Mouse (Mus musculus) liver, embryonic 11.5 days (tissue): ENCODE data around the gene Igf1. TPM values are rescaled to one million over a fixed set of nuclear protein-coding genes. Genes with fewer than 3 reads are reported as not detected.
A peak's percentile ranks its signal among the peaks of the same experiment; 100 is the strongest.

Source experiments
- ATAC-seq: fragments of 200-750 bp; cut with Nextera tagmentation; replicated peaks from 2 replicates; pipeline ENCODE4 v1.8.0; 2017; ENCODE audit warnings: moderate number of reproducible peaks, mild to moderate bottlenecking, moderate TSS enrichment, moderate library complexity; ENCODE audit not compliant: low FRiP score
- DNase-seq: peaks from one replicate; pipeline ENCODE4 v3.0.0-alpha.2; 2017; ENCODE audit warnings: low spot score
- H3K27ac ChIP-seq: fragments of 300-500 bp; sonication (generic); 2 replicates; pipeline ENCODE4 v1.5.1; 2014; ENCODE audit warnings: mild to moderate bottlenecking, low read depth, low read length, control low read depth
- H3K27me3 ChIP-seq: fragments of 300-500 bp; sonication (generic); replicated peaks from 2 replicates; pipeline ENCODE4 v1.6.1; 2014; ENCODE audit warnings: low read length, mixed read lengths; ENCODE audit not compliant: control insufficient read depth, insufficient read depth
- H3K36me3 ChIP-seq: fragments of 300-500 bp; sonication (generic); 2 replicates; pipeline ENCODE4 v1.6.1; 2014; ENCODE audit warnings: mild to moderate bottlenecking, low read length, moderate library complexity, mixed read lengths; ENCODE audit not compliant: control insufficient read depth, insufficient read depth
- H3K4me1 ChIP-seq: fragments of 300-500 bp; sonication (generic); replicated peaks from 2 replicates; pipeline ENCODE4 v1.6.1; 2014; ENCODE audit warnings: low read length, mixed read lengths; ENCODE audit not compliant: control insufficient read depth, insufficient read depth
- H3K4me2 ChIP-seq: fragments of 300-500 bp; sonication (generic); 2 replicates; pipeline ENCODE4 v1.6.1; 2014; ENCODE audit warnings: mild to moderate bottlenecking, control low read depth, moderate library complexity
- H3K4me3 ChIP-seq: fragments of 300-500 bp; sonication (generic); 2 replicates; pipeline ENCODE4 v1.5.1; 2014; ENCODE audit warnings: low read depth, low read length, control low read depth
- H3K9ac ChIP-seq: fragments of 300-500 bp; sonication (generic); 2 replicates; pipeline ENCODE4 v1.6.1; 2014; ENCODE audit warnings: low read depth, low read length, control low read depth
- H3K9me3 ChIP-seq: fragments of 300-500 bp; sonication (generic); 2 replicates; pipeline ENCODE4 v1.6.1; 2016; ENCODE audit warnings: low read length, inconsistent platforms, mixed read lengths; ENCODE audit not compliant: control insufficient read depth
- WGBS: fragments of 180-500 bp; shearing (Covaris S2); extraction: QIAGEN DNeasy Blood & Tissue Kit; methylation state at CpG from one replicate; pipeline ENCODE4 v1.1.7; 2014; 5-methylcytosine and 5-hydroxymethylcytosine counted together
- polyA plus RNA-seq: library from polyadenylated mRNA; unstranded; fragments of >200 nt; fragmentation: Nextera tagmentation; extraction: Ambion mirVana; gene quantifications from 2 replicates; pipeline ENCODE4 v1.2.1, GENCODE M21; 2014

Gene Igf1
- 21.8 and 22.6 TPM in 2 replicates for polyA plus RNA-seq

- Histone ChIP-seq H3K4me2 (peak within 1 kb of the TSS; percentile 66), H3K36me3 (no peaks in the 10 kb centered on the region), H3K4me1 (peaks cover 9% of the 10 kb centered on the region), H3K27ac (peak within 1 kb of the TSS; percentile 50; the same call in 1 of the 2 replicates), H3K27me3 (peaks cover 14% of the 10 kb centered on the region), H3K4me3 (peak within 1 kb of the TSS; percentile 45; the same call in 1 of the 2 replicates), H3K9me3 (no peaks in the 10 kb centered on the region), H3K9ac (no peak within 1 kb of the TSS)
- 17% methylated on average over 5 of the region's 5 CpGs for WGBS
- DNase-seq: no peak
- 0 out of 2 replicates have a peak, but pooled peaks have one; percentile 39 for ATAC-seq
Observed at GRCm38 (mm10) chr10:87858013-87858806, at the start of gene Igf1. TSS of gene Igf1 (plus strand) at chr10:87858265.

DNA sequence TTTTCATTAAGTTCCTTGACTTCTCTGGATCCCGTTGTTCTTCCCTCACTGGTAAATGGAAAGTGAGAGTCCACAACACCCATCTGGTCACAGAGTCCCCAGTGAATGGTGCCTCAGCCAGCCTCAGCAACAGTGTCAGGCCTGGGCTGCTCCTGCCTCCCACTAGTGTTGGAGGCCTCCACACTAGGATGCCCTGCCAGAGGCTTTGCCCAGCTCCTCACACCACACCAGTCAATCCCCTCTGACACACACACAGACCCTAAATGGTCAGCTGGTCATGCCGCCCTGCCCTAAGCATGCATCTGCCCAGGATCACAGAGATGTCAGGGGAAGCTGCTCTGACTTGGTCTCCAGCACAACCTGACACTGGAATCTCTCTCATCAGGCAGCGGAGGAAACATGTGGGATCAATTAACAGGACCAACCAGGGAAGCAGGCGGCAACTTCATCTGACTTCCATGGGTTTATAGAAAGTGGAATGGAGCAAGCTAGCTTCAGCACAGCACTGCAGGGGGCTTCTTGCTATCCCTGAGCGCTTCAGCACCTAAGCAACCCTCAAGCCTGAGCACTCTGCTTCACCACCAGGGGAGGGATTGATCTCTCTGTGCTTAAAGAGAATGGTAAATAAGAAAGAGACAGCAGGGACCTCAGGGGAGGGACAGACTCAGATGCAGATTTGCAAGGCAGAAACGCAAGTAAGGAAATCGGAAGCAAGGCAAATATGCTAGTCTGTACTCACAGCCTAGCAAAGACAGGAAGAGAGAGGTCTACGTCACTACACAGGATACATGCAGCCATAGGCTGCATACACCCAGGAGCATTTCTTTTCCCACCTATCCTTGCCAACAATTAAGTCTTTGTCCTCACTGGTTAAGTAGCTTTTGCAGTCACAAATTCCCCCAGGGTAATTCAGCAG, 45.6 kb upstream of the Igf1 start:
- H3K4me2 ChIP-seq: no peak overlapping the region

DNA sequence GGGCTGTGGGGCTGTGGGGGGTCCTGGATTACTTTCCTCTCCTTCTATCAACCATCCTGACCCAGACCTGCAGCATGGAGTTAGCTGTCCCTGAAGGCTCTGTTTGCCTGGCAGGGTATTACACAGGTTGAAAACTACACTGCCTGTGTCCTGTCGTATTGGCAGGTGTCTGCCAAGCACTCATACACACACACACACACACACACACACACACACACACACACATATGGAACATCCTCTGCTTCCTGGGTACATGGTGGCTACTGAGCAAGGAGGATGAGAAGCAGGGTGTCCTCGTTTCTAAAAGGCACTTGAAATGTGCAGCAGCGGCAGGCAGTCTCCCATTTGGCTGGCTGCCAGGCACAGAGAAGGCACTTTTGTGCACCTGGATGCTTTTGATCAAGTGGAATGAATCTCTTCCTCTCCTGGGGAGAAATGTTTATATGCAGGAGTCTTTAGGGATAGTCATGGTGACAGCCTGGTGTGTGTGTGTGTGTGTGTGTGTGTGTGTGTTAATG, 44.9 kb upstream of the Igf1 start:
- ATAC-seq (no peak), DNase-seq (no peak)
- Histone ChIP-seq H3K9ac (no peak overlapping the region), H3K4me2 (no peak overlapping the region), H3K4me3 (no peak overlapping the region), H3K36me3 (no peaks in the 10 kb centered on the region), H3K9me3 (no peaks in the 10 kb centered on the region), H3K27ac (no peak overlapping the region), H3K27me3 (no peaks in the 10 kb centered on the region), H3K4me1 (no peaks in the 10 kb centered on the region)
- 23% methylated on average over 3 of the region's 3 CpGs for WGBS

More for the DNA sequence above, 45.6 kb upstream of the Igf1 start:
- Histone ChIP-seq H3K9ac (no peak overlapping the region), H3K36me3 (no peaks in the 10 kb centered on the region), H3K4me3 (no peak overlapping the region), H3K9me3 (no peaks in the 10 kb centered on the region), H3K4me1 (no peaks in the 10 kb centered on the region), H3K27ac (no peak overlapping the region), H3K27me3 (no peaks in the 10 kb centered on the region)
- WGBS: 31% methylated on average over 8 of the region's 8 CpGs
- no peak for DNase-seq
- no peak for ATAC-seq

GRCm38 (mm10) chr10:87816861-87817260, 41.2 kb upstream of the Igf1 start:
- DNase-seq (no peak), ATAC-seq (no peak)
- Histone ChIP-seq H3K36me3 (no peaks in the 10 kb centered on the region), H3K9me3 (no peaks in the 10 kb centered on the region), H3K27me3 (no peaks in the 10 kb centered on the region), H3K4me3 (no peak overlapping the region), H3K4me2 (no peak overlapping the region), H3K9ac (no peak overlapping the region), H3K27ac (no peak overlapping the region), H3K4me1 (no peaks in the 10 kb centered on the region)
- 88% methylated on average over 4 of the region's 4 CpGs for WGBS

- DNase-seq: no peak
- H3K4me2 ChIP-seq: no peak overlapping the region
- no peaks in the 10 kb centered on the region for H3K36me3 ChIP-seq
- no peaks in the 10 kb centered on the region for H3K27me3 ChIP-seq
- WGBS: 77% methylated on average over 7 of the region's 7 CpGs
- ATAC-seq: no peak
- H3K9me3 ChIP-seq: no peaks in the 10 kb centered on the region
- H3K9ac ChIP-seq: no peak overlapping the region
- no peak overlapping the region for H3K27ac ChIP-seq
- H3K4me1 ChIP-seq: no peaks in the 10 kb centered on the region
- H3K4me3 ChIP-seq: no peak overlapping the region
Observed at GRCm38 (mm10) chr10:87817786-87818185, 40.3 kb upstream of the Igf1 start.

DNA sequence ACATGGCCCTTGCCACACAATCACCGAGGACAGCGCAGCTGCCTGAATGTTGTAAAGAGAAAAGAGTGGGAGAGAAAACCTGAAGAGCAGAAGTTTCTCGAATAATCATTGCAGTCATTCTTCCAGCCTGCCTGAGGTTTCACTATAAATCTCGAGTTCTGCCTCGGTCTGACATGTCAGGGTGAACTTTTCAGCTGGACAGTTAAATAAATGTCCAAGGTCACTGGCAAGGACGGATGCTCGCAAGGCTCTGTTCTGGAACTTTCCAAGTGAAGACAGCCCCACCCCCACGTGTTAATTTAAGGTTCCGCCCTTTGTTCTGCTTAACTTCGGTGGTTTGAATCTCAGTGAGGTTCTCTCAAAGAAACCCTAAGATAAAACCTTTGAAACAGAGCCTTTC, 36.2 kb upstream of the Igf1 start:
- no peaks in the 10 kb centered on the region for H3K4me1 ChIP-seq
- no peaks in the 10 kb centered on the region for H3K36me3 ChIP-seq
- no peak overlapping the region for H3K27ac ChIP-seq
- 73% methylated on average over 10 of the region's 10 CpGs for WGBS
- ATAC-seq: no peak
- no peak for DNase-seq
- H3K4me2 ChIP-seq: no peak overlapping the region
- H3K27me3 ChIP-seq: no peaks in the 10 kb centered on the region
- H3K4me3 ChIP-seq: no peak overlapping the region
- no peaks in the 10 kb centered on the region for H3K9me3 ChIP-seq
- H3K9ac ChIP-seq: no peak overlapping the region

DNA sequence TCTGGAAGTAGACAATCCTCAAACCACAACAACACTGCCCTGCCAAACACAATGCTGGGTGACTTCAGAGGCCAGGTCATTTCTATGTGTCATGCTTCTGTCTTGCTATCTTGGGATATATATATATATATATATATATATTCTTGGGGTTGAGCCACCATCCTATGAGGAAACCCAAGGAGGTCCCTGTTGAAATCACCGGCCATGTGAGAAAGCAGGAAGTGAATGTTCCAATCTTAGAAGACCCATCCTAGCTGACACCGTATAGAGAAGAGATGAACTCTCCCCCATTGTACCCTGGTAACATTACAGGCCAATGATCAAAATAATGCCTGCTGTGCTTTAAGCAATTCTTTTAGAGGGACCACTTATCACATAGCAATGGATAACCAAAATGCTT, 28.1 kb upstream of the Igf1 start:
- 88% methylated on average over 2 of the region's 2 CpGs for WGBS
- H3K9me3 ChIP-seq: no peaks in the 10 kb centered on the region
- ATAC-seq: no peak

DNA sequence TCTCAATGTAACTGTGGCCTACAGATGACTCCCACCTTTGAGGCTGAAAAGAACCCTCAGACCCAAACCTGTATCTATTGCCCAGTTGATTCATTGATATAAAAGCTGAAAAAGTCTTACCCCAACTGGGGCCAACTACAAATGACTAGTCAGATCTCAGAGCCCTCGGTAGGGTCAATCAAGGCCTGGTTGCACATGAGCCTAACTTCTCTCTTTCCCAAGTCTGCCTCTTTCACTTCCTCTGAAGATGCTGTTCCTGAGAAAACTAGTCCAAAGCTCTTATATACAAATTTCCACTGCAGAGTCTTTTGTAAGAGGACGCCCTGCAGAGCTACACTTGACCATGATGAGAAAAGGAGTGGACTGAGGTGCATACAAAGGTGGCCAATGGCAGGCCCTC, 27.4 kb upstream of the Igf1 start:
- no peak for DNase-seq
- no peaks in the 10 kb centered on the region for H3K27me3 ChIP-seq
- no peaks in the 10 kb centered on the region for H3K4me1 ChIP-seq
- no peak for ATAC-seq
- H3K9me3 ChIP-seq: no peaks in the 10 kb centered on the region
- no peak overlapping the region for H3K4me2 ChIP-seq
- no peak overlapping the region for H3K27ac ChIP-seq
- WGBS: 79% methylated on average over 2 of the region's 2 CpGs
- H3K4me3 ChIP-seq: no peak overlapping the region
- H3K9ac ChIP-seq: no peak overlapping the region
- no peaks in the 10 kb centered on the region for H3K36me3 ChIP-seq

More for the DNA sequence above, 28.1 kb upstream of the Igf1 start:
- Histone ChIP-seq H3K4me3 (no peak overlapping the region), H3K9ac (no peak overlapping the region), H3K27me3 (no peaks in the 10 kb centered on the region), H3K36me3 (no peaks in the 10 kb centered on the region), H3K4me1 (no peaks in the 10 kb centered on the region), H3K27ac (no peak overlapping the region), H3K4me2 (no peak overlapping the region)
- DNase-seq: no peak
